Mouse (Mus musculus): ENCODE data around the gene Fignl1. TPM values are rescaled to one million over a fixed set of nuclear protein-coding genes. Genes with fewer than 3 reads are reported as not detected.
A peak's percentile ranks its signal among the peaks of the same experiment; 100 is the strongest.

The Fignl1 gene
- polyA plus RNA-seq, 1 experiment from 2014 or later, result 53.7 TPM

DNA sequence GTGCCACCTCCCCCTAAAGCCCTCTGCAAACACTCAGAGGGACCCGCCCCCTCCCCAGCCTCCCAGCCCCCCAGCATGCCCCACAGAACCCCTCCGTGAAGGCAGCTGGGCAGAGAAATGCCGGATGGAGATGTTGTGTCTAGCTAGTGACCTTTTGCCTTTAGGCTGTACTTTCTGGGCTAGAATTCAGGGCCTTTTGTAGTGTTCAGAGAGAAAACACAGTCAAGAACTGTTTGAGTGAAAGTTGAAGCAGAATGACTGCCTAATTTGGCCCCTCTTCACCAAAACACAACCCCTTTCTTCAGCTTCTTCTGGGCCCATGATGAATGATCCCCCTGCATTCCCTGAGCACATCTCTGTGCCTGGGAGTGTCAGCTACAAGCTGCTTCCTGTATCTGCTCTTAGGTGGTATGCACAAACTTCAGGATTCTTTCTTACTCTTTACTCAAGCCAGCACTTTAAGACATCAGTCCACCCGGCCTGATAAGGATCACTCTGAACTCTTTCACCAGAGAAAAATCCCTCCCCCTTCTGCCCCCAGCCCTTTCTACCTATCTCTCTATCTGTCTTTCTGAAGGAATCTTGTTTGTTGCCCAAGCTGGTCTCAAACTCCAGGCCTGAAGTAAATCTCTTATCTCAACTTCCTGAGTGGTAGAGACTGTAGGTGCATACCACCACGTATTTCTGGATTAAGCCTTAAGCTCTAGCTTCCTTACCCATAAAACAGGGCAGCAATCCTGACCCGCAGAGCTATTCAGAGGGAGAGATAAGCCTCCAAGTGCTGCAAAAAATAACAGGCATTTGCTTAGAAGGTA is 23.4 kb upstream of the Fignl1 start:
- no peaks in the 10 kb centered on the region for H3K9me3 ChIP-seq
- no peak for ATAC-seq (ENCODE audit: insufficient number of reproducible peaks, insufficient read depth, low FRiP score, low TSS enrichment, low read depth)
- H3K27ac ChIP-seq, result peak overlapping the region; percentile 89
- peaks cover 68% of the 10 kb centered on the region for H3K4me1 ChIP-seq
- H3K36me3 ChIP-seq, result no peaks in the 10 kb centered on the region
- WGBS, result 8% methylated on average over 6 of the region's 6 CpGs
- no peak overlapping the region for H3K4me3 ChIP-seq
- H3K4me2 ChIP-seq, result no peak overlapping the region
- no peaks in the 10 kb centered on the region for H3K27me3 ChIP-seq
- H3K9ac ChIP-seq, result peak overlapping the region; percentile 21; the same call in 1 of the 2 replicates

DNA sequence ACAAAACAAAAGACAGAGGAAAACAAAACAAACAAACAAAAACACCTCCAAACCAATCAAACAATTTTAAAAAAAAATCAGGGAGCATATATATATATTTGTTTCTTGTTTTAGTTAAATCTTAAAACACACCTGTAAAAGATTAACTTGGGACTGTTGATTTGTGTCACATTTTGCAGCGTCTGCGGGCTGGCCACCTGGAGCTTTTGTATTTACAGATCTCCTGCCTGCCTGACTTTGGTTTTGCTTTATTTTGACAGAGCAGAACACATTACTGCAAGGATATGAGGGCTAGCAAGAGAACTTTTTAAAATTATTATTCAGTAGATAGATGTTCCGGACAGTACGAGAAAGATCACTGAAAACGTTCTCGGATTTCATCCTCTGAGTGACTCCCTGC is 22.8 kb upstream of the Fignl1 start:
- ATAC-seq (ENCODE audit: insufficient number of reproducible peaks, insufficient read depth, low FRiP score, low TSS enrichment, low read depth), result no peak
- 15% methylated on average over 6 of the region's 6 CpGs for WGBS
- Histone ChIP-seq H3K4me3 (no peak overlapping the region), H3K4me2 (no peak overlapping the region), H3K9me3 (no peaks in the 10 kb centered on the region), H3K27ac (peak overlapping the region; percentile 89), H3K36me3 (no peaks in the 10 kb centered on the region), H3K4me1 (peaks cover 65% of the 10 kb centered on the region), H3K27me3 (no peaks in the 10 kb centered on the region), H3K9ac (no peak overlapping the region; the same call in 1 of the 2 replicates)

DNA sequence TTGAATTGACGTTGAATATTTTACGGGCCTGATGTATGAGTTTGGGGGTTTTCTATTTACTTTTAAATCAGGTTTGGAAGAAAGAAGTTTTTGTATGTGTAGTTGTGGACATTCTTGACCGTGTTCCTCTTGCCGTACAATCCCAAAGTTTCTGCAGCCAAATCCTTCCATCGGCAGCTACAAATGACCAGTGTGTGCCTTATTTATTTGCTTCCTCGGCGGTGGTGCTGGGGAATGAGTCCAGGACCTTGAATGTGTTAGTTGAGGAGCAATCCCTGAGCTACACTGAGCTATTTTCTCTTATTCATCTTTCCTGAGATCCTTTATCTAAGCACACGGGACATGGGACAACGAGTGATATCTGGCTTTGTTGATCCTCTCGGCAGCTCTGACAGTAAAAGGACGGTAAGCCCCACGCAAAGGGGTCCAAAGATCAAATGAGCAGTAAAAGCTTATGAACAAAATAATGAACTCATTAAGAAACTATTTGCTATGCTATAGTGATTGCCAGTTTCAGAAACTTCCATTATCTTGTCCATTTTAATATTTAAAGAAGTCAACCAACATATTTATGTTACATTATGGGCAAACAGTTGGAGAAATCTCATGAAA is 22.2 kb upstream of the Fignl1 start:
- Histone ChIP-seq H3K9ac (no peak overlapping the region), H3K36me3 (no peaks in the 10 kb centered on the region), H3K4me1 (peaks cover 63% of the 10 kb centered on the region), H3K4me2 (no peak overlapping the region), H3K27ac (peak overlapping the region; percentile 95), H3K4me3 (no peak overlapping the region), H3K27me3 (no peaks in the 10 kb centered on the region), H3K9me3 (no peaks in the 10 kb centered on the region)
- 38% methylated on average over 12 of the region's 12 CpGs for WGBS
- ATAC-seq (ENCODE audit: insufficient number of reproducible peaks, insufficient read depth, low FRiP score, low TSS enrichment, low read depth), result no peak

DNA sequence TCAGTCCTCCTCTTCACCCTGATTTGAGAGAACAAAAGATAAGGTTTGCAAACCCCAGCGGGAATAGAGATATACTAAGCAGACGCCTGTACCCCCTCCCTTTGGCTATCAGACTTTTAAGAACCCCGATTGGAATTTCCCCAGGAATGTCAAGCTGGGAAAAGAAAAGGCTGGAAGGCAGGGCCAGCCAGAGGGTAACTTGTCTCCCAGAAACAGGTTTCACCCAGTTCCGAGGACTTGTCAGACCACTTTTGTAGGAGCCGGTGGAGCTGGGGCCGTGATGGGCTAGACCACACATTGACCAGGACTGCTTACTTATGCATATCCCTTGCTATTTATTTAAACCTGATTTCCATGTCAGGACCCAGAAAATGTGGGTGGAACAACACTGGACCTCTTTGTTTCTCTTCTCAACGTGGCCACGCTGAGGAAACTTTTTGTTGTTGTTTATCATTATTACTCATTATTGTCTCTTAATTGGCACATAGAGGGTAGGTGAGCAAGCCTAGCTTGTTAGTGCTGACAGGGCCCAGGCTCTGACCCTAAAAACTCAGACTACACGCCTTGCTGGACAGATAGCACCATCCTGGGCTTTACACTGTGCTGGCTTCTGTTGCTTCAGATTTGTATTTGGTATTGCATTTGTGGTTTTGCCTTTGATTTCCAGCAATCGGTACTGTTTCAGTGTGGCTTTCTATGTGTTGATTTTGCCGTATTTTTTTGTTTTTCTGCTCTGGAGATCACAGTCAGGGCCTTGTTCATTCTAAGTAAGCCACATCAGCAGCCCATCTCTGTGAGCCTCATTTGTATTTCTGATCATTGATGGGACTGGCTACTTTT is 20.6 kb upstream of the Fignl1 start:
- H3K27me3 ChIP-seq, result no peaks in the 10 kb centered on the region
- peaks cover 76% of the 10 kb centered on the region for H3K4me1 ChIP-seq
- H3K4me2 ChIP-seq, result peak overlapping the region; percentile 36; the same call in 1 of the 2 replicates
- H3K27ac ChIP-seq, result peak overlapping the region; percentile 95
- no peak overlapping the region for H3K4me3 ChIP-seq
- no peaks in the 10 kb centered on the region for H3K9me3 ChIP-seq
- ATAC-seq (ENCODE audit: insufficient number of reproducible peaks, insufficient read depth, low FRiP score, low TSS enrichment, low read depth), result no peak
- H3K36me3 ChIP-seq, result no peaks in the 10 kb centered on the region
- 14% methylated on average over 11 of the region's 11 CpGs for WGBS
- H3K9ac ChIP-seq, result peak overlapping the region; percentile 49; the same call in 1 of the 2 replicates

DNA sequence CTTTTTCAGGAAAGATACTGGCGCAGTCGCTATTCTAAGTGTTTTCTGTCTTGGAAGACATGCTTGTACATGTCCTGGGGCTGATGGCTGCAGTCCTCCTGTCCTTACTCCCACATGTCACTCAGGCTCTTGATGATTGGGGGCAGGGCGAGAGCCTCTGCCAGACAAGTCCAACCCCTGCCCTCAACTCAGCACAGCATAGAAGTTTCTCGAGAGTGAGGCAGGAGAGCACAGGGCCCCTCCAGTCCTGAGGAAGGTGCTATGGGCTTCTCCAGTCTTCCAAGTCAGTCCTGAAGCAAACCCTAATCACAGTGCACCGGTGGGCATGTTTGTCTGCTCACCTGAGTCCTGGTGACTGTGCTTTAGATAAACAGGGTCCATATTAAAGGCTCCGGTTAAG is 20.0 kb upstream of the Fignl1 start:
- Histone ChIP-seq H3K4me3 (no peak overlapping the region), H3K27ac (peak overlapping the region; percentile 95), H3K9me3 (no peaks in the 10 kb centered on the region), H3K36me3 (no peaks in the 10 kb centered on the region), H3K27me3 (no peaks in the 10 kb centered on the region), H3K4me1 (peaks cover 82% of the 10 kb centered on the region), H3K9ac (peak overlapping the region; percentile 49; the same call in 1 of the 2 replicates), H3K4me2 (peak overlapping the region; percentile 36)
- WGBS, result 12% methylated on average over 6 of the region's 6 CpGs
- no peak for ATAC-seq (ENCODE audit: insufficient number of reproducible peaks, insufficient read depth, low FRiP score, low TSS enrichment, low read depth)

DNA sequence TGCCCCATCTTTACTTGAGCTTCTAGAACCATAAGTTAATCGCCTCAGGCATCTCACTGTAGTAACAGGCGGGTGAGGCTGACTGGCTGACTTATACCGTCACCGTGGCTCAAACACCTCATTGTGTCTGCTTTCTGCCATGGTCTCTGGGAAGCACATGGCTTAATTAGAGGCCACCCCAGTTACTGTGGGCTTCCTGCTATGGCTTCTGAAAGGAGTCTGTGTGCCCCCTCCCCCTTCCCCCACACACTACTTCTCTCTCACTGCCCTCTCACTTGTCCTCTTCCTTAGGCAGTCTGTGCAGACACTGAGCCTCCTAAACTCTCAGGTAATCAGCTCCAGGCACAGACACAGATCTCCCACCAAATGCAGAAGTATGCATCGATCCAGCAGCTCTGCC is 19.5 kb upstream of the Fignl1 start:
- H3K9ac ChIP-seq, result peak overlapping the region; percentile 49; the same call in 1 of the 2 replicates
- no peaks in the 10 kb centered on the region for H3K9me3 ChIP-seq
- peaks cover 85% of the 10 kb centered on the region for H3K4me1 ChIP-seq
- H3K27me3 ChIP-seq, result no peaks in the 10 kb centered on the region
- WGBS, result 13% methylated on average over 5 of the region's 5 CpGs
- peak; percentile 71 for ATAC-seq (ENCODE audit: insufficient number of reproducible peaks, insufficient read depth, low FRiP score, low TSS enrichment, low read depth)
- no peak overlapping the region for H3K4me3 ChIP-seq
- H3K4me2 ChIP-seq, result peak overlapping the region; percentile 36; the same call in 1 of the 2 replicates
- H3K36me3 ChIP-seq, result no peaks in the 10 kb centered on the region
- peak overlapping the region; percentile 95 for H3K27ac ChIP-seq

DNA sequence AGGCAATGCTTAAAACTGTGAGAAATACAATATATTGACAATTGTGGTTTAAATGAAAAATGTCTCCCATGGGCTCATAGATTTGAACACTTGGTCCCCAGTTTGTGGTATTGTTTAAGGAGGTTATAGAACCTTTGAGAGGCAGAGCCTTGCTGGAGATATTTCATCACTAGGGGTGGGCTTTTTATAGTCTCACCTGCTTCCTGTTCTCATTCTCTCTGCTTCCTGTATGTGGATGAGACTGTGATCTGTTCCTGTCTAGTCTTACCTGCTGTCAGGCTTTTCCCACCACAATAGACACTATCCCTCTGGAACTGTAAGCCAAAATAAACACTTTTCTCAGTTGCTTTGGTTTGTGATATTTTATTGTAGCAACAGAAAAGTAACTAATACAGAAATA is 17.7 kb upstream of the Fignl1 start:
- peak overlapping the region; percentile 97; the same call in 1 of the 2 replicates for H3K27ac ChIP-seq
- ATAC-seq (ENCODE audit: insufficient number of reproducible peaks, insufficient read depth, low FRiP score, low TSS enrichment, low read depth), result no peak

DNA sequence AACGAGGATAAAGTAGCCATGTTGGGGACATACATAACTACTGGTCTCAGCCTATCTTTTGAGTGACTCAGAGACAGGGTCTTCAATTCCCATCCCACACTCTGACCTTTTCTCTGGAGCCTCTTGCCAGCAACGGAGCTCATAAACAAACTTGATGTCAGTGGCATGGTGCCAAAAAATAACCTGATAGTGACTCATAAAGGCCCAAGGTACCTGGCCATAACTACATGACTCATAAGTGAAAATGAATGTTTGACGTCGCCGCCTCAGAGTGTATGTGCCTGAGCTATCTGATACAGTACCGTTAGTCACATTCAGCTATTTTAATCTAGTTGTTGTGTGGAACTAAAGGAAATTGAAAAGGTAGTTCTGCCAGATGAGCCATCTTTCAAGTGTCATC is 16.9 kb upstream of the Fignl1 start:
- H3K4me3 ChIP-seq, result no peak overlapping the region
- no peak overlapping the region for H3K4me2 ChIP-seq
- 73% methylated on average over 6 of the region's 6 CpGs for WGBS
- peaks cover 85% of the 10 kb centered on the region for H3K4me1 ChIP-seq
- no peaks in the 10 kb centered on the region for H3K9me3 ChIP-seq
- H3K36me3 ChIP-seq, result no peaks in the 10 kb centered on the region
- no peaks in the 10 kb centered on the region for H3K27me3 ChIP-seq
- H3K9ac ChIP-seq, result no peak overlapping the region
- ATAC-seq (ENCODE audit: insufficient number of reproducible peaks, insufficient read depth, low FRiP score, low TSS enrichment, low read depth), result no peak
- H3K27ac ChIP-seq, result peak overlapping the region; percentile 97

More for the DNA sequence above, 17.7 kb upstream of the Fignl1 start:
- H3K9me3 ChIP-seq, result no peaks in the 10 kb centered on the region
- H3K27me3 ChIP-seq, result no peaks in the 10 kb centered on the region
- H3K36me3 ChIP-seq, result no peaks in the 10 kb centered on the region
- no peak overlapping the region for H3K9ac ChIP-seq
- no peak overlapping the region for H3K4me2 ChIP-seq
- peaks cover 84% of the 10 kb centered on the region for H3K4me1 ChIP-seq
- H3K4me3 ChIP-seq, result no peak overlapping the region

DNA sequence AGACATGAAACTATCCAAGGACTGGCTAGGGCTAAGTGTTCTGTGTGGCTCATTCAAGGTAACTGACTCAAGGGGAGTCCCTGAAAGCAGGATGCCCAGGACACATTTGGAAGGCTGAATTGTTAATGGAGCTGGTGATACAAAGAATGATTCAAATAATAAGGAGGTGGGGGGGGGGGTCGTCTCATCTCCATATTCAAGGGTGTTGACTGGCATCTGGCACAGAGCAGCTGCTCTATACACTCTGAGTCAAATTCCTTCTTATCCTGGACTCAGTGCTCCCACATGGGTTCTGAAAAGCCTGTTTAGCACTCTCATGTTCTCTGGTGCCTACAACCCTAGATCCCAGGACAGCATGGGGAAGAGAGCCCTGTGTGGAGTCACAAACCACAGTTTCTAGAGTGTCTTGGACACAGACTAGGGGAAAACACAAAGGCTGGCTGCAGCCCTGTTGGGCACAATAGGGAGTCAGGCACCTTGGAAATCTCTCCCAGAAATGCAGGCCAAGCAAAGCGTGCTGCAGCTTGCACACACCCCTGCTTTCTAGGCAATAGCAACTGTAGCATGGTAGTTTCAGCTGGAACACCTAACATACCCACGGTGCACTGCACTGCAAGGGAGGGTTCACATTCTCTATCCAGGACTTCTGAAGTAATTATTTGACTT is 16.3 kb upstream of the Fignl1 start:
- Histone ChIP-seq H3K4me3 (no peak overlapping the region), H3K27me3 (no peaks in the 10 kb centered on the region), H3K36me3 (no peaks in the 10 kb centered on the region), H3K9ac (no peak overlapping the region), H3K4me1 (peaks cover 85% of the 10 kb centered on the region), H3K9me3 (no peaks in the 10 kb centered on the region), H3K4me2 (no peak overlapping the region), H3K27ac (peak overlapping the region; percentile 97)
- WGBS, result 49% methylated on average over 3 of the region's 3 CpGs
- ATAC-seq (ENCODE audit: insufficient number of reproducible peaks, insufficient read depth, low FRiP score, low TSS enrichment, low read depth), result no peak

DNA sequence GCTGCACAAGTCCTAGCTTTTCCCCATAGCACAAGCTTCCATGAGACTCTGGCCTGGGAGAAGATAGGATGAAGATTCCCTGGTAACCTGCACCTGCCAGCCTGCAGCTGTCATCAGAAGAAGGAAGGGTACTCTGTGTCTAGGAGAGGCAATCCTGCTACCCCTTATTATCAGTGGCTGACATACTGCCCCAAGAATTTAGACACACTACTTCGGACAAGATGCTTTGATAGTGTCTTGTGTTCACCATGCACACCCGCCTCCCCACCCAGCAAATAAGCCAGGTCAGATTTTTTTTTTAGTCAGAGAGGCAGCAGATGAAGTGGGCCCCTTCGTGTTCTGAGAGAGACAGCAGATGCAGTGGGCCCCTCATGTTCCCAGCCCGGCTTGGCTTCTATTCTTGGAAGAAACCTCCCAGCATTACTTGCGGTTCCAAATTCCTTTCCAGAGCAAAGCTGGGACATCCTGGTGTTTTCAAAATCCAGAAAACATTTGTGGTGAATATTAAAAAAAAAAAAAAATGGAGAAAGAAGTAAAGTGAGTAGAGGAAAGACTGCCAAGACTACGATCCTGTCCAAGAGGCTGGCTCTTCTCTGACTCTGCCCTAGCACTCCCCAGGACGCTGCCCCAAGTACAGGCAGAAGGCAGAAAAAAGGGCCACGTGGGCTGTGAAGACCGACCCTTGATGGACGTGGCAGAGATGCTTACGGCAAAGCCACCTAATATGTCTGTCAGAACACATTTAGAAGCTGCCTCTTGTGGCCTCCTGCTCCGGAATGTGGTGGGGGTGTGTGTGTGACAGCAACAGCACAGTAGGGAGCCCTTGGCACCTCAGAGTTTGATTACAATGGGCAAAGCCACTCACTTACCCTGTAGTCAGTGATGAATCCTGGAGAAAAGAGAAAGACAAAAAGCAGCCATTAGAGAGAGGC is 15.5 kb upstream of the Fignl1 start:
- ATAC-seq (ENCODE audit: insufficient number of reproducible peaks, insufficient read depth, low FRiP score, low TSS enrichment, low read depth), result no peak
- Histone ChIP-seq H3K27me3 (no peaks in the 10 kb centered on the region), H3K9me3 (no peaks in the 10 kb centered on the region), H3K36me3 (no peaks in the 10 kb centered on the region), H3K4me2 (no peak overlapping the region), H3K4me1 (peaks cover 77% of the 10 kb centered on the region), H3K4me3 (no peak overlapping the region), H3K9ac (no peak overlapping the region), H3K27ac (peak overlapping the region; percentile 97)
- WGBS, result 25% methylated on average over 12 of the region's 12 CpGs

All from embryonic facial prominence, embryonic 13.5 days (tissue).